Mouse (Mus musculus) brain, embryonic 14.5 days (tissue): ENCODE results near the gene Picalm. TPM values are rescaled to one million over a fixed set of nuclear protein-coding genes. Genes with fewer than 3 reads are reported as not detected.
A peak's percentile ranks its signal among the peaks of the same experiment; 100 is the strongest.

ENCODE experiments used
- DNase-seq: peaks from one replicate; pipeline ENCODE4 v3.0.0-alpha.2; 2011; ENCODE audit warnings: low read depth
- CTCF ChIP-seq: fragments of 200-500 bp; IDR thresholded peaks from 2 replicates; pipeline ENCODE4 v1.5.1; 2012; ENCODE audit warnings: inconsistent platforms, mild to moderate bottlenecking, moderate library complexity, borderline replicate concordance; ENCODE audit not compliant: insufficient read depth, insufficient read length; ENCODE audit errors: extremely low read depth
- POLR2A ChIP-seq: fragments of 200-500 bp; IDR thresholded peaks from 2 replicates; pipeline ENCODE4 v1.6.1; 2012; ENCODE audit warnings: mild to moderate bottlenecking, inconsistent platforms, borderline replicate concordance; ENCODE audit not compliant: poor library complexity, insufficient read depth, insufficient read length, severe bottlenecking; ENCODE audit errors: extremely low read depth
- polyA plus RNA-seq: library from polyadenylated mRNA; depleted of rRNA; stranded (reverse); fragments of >200 nt; gene quantifications from 2 replicates; pipeline ENCODE4 v1.2.3, GENCODE M21; 2012

Gene Picalm
- polyA plus RNA-seq, 1 experiment: 193 TPM

DNA sequence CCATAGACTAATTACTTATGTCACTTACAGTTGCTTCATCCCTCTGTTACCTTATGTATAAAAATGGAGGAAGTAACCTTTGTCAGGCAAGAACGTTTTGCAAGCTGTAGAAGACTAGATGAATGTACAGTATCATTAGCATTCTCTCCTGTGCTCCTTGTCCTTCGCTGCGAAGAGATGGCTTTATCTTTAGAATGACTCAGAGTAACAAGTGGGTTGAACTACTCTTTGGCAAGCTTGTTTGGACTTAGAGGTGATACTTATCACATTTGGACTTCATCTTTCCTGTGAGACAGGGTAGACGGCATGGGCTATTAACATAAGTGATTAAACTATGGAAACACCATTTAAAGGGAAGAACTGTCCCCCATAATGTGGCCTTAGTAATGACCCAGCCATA is 31.8 kb upstream of the Picalm start:
- TF ChIP-seq POLR2A (no peak), CTCF (no peak)
- no peak for DNase-seq

DNA sequence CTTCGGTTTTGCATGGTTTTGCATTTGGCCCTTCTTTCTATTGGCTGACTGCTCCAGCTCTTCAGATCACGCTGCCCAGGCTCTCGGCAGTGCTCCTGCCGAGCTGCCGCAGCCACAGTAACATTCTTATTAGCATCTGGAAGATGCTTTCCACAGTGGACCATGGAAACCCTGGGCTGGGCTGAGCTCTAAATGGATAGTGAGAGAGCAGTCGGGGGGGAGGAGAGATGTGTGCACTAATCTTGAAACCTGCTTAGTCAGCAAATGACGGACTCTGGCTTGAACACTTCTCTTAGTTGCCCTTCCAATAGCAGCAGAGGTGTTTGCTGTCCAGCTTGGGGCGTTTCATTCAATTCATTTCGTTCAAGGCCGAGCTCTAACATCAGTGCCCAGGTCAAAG is 30.8 kb upstream of the Picalm start:
- DNase-seq: peak; percentile 52
- TF ChIP-seq POLR2A (no peak), CTCF (no peak)

DNA sequence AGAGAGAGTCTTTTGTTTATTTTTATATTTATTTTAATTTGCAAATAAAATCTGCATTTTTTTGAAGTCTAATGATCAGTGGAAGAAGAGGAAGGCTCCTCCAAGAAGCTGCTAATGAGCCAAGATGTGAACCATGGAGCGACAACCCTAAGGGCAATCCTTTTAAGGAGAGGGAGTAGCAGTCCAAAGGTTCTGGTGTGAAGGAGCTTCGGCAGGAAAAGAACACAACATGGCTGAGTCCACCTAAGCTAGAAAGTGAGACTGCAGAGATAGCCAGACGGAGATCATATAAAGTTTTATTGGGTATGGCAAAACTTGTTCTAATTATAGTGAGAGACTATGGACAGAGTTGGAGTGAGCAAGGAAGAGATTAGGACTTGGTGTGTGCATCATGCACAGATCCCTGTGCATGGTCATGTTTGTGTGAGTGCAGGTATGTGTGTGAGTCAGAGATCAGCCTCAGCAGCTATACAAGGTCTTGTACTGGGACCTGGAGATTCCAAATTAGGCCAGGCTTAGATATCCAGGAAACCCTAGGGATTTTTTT is 29.3 kb upstream of the Picalm start:
- DNase-seq: no peak
- TF ChIP-seq POLR2A: no peak
- no peak for TF ChIP-seq CTCF

DNA sequence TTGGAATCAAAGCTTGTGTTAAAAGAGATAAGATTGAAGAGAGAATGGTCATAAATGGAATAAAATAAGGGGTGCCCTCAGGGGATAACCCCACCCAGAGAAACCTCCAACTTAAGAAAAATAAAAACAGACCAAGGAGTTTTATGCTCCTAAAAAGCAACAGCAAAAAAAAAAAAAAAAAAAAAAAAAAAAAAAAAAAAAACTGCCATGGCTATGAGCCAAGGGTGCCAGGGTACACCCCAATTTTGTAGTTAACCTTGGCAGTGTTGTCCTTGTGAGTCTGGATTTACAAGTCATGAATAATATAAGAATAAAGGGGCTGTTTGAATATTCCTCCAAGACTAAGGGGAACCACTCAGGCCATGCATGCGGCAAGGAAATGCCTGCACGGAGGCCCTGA is 13.9 kb upstream of the Picalm start:
- TF ChIP-seq POLR2A: no peak
- no peak for TF ChIP-seq CTCF
- DNase-seq: no peak

DNA sequence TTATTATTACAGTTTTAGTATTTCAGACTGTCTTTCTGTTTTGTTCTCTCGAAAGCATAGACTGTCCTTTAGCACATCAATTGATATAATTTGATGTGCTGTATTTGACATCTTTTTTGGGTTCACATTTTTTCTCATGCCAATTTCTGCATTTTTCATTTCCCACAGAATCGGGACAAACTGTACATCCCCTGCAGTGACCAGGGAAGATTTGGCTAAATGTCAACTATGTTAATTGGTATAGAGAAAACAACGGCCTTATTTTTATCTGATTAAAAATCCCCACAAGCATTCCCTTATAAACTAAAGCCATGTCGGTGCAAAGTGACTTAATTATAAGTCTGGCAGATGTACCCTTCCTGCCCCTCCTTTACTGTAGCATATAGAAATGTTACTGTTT is 9.9 kb upstream of the Picalm start:
- TF ChIP-seq POLR2A (no peak), CTCF (no peak)
- peak; percentile 29 for DNase-seq

DNA sequence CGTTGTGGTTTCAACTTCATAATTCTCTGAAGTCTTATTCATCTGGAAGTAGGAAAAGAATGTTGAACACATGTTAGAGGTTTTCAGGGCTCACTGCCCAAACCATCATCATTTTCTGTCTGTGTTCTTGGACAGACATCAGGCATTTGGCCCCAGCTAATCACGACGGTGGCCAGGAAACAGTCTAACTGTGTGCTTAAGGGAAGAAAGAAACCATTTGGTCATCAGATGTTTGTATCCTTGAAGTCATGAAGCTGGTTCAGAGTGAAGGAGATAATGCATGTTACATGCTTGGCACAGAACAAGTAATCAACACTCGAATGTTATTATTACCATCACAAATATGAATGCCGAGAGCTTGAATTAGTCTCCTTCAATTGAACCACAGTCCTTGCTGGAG is 5.0 kb upstream of the Picalm start:
- TF ChIP-seq CTCF: no peak
- no peak for TF ChIP-seq POLR2A
- no peak for DNase-seq

DNA sequence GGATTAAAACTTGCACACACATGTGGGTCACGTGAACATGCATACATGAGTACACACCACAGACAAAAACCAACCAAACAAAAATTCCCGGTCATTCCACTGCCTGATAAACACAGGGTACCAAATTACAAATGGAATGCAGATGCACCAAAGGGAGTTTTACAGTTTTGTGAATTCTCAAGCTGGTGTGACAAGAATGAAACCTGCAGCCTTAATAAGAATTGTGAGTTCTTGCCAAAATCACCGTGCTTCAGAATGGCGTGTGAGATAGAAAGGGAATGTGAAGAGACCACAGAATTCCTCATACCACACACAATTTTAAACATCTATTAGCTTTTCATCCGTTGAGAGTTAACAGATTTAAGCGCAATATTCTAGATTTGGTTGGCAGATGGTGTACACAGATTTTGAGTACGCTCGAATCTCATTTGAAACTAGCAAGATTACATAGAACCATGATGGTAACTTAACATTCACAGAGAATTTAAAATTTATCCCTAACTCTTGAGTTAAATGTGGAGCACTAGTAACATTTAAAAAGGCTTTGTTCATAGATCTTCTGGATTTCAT is 1.3 kb upstream of the Picalm start:
- no peak for TF ChIP-seq CTCF
- TF ChIP-seq POLR2A: no peak
- DNase-seq: peak; percentile 49

DNA sequence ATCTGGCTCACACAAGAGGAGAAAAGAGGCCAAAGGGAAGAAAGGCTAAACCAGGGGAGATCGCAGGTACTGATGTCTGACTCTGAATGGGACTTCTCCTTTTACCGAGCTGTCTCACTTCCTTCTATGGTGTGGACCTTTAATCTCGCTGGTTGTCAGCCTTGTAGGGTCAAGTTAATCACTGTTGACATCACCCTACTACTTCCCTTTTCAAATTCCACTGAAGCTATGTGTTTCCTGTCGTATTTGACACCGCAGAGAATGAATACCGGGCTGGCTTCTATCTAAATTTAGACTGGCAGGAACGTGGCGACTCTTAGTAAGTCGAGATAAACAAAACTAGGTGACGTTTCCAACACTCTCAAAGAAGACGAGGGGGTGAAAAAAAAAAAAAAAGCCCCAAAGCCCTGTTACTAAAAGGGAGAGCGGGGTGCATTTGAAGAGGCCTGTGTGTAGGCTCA is 712 bp upstream of the Picalm start:
- TF ChIP-seq POLR2A (no peak), CTCF (no peak)
- DNase-seq: no peak

DNA sequence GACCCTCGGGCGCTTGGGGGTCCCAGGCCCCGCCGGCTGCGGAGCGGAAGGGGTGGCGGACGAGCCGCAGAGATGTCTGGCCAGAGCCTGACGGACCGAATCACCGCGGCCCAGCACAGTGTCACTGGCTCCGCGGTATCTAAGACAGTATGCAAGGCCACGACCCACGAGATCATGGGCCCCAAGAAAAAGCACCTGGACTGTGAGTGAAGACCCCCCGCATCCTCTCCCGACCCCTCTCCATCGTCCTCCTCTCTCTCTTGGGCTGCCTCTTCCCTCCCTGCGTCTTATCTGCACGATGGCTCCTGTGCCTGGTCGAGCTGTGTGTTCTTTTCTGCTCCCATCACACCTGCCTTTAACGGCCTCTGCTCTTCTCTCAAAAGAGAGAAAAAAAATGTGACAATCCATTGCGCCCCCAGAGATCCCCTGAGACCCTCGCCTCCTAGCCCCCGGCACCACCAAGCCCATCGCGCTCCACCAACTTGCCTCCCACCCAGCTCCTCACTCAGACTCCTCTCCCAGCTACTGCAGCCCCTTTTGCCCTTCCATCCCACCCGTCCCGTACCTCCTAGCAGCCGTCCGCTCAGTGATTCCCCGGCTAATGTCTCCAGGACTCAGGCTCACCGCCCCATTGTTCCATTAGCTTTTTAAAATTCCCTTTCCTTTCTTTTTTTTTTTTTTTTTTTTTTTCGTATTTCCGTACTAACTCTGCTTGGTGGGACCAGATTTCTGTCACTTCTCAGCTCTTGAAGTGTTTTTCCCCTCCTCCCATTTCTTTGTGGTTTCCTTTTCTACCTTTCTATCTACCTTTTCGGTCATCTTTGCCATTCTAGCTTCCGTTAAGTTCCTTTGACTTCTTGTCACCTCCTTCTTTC is 725 bp downstream of the Picalm start:
- DNase-seq: peak; percentile 55
- TF ChIP-seq CTCF (no peak), POLR2A (no peak)

DNA sequence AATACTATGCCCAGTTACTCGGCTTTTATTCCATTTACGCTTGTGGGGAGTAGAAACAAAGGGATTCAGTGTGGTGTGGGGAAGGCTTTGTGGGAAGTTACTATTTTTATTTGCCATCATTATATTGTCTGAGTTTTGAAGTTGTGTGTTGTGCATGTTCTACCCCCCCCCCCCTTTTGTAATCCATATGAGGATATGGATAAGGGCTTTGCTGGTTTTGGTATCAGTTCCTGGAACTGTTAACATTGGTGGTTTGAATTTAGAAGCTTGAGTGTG is 1.3 kb downstream of the Picalm start:
- no peak for DNase-seq
- TF ChIP-seq POLR2A (no peak), CTCF (no peak)

DNA sequence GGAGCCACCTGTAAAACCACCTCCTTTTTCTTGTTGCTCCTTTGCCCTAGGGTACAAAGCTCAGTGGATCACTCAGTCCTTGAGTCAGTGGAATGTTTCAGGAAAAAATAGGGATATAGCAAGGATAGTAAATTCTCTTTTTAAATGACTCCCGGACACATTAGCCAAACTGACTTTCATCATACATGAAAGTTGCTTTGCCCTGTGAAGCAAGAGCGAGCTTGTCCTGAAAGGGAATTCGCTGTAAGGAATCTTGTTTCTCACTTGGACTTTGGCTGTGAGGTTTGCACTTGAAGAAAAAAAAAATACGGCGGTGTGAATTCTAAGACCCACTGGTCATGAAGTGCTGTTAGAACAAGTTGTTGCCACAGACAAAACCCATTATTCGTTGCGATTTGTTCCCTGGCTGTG is 1.8 kb downstream of the Picalm start:
- peak; percentile 35 for DNase-seq
- TF ChIP-seq CTCF (no peak), POLR2A (no peak)

DNA sequence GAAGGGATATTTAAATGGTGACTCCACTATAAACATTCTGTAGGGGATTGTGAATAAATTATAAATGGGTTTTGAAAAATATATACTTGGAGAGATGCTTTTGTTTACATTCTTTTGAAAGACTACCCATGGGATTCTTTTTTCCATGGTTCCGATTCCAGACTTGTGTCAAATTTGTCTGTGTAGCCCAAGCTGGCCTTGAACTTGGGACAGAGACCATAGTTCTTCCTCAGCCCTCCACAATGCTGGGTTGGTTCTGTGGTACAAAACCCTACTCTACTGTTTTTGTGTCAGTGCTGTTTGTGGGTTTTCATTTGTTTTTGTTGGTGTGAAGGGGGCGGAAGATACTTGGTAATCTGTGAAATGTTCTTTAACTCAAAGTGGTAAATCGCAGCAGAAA is 2.3 kb downstream of the Picalm start:
- TF ChIP-seq CTCF (no peak), POLR2A (no peak)
- DNase-seq: no peak
